Mouse (Mus musculus) ES-E14 (cell line): Measurements from ENCODE around the gene Tctn1. TPM values are rescaled to one million over a fixed set of nuclear protein-coding genes. Genes with fewer than 3 reads are reported as not detected.

Experiments used
- DNase-seq: peaks from one replicate; pipeline ENCODE4 v3.0.0-alpha.2; 2013; ENCODE audit warnings: low read depth, low spot score
- H3K27ac ChIP-seq: 2 replicates; pipeline ENCODE4 v1.5.1; 2012; ENCODE audit warnings: low read depth, mild to moderate bottlenecking, low read length, moderate library complexity, mixed read lengths; ENCODE audit not compliant: poor library complexity, insufficient read depth, severe bottlenecking
- H3K36me3 ChIP-seq: 2 replicates; pipeline ENCODE4 v1.6.1; 2012; ENCODE audit warnings: mild to moderate bottlenecking, low read length, moderate library complexity, mixed read lengths; ENCODE audit not compliant: control insufficient read depth, poor library complexity, insufficient read depth, severe bottlenecking
- H3K4me1 ChIP-seq, 2 experiments: fragments of 150-350 bp in 1 of 2; sonication (generic) in 1 of 2; 2 replicates each; pipeline ENCODE4 v1.6.1; 2012; ENCODE audit warnings: low read length in 2 of 2, mild to moderate bottlenecking in 1 of 2, mixed read lengths in 1 of 2; ENCODE audit not compliant: control insufficient read depth in 2 of 2, insufficient read depth in 2 of 2, poor library complexity in 1 of 2
- H3K4me3 ChIP-seq, 2 experiments: fragments of 150-350 bp in 1 of 2; sonication (generic) in 1 of 2; 2 replicates each; pipeline ENCODE4 v1.5.1; 2012; ENCODE audit warnings: low read length in 2 of 2, low read depth in 1 of 2, mild to moderate bottlenecking in 1 of 2, mixed read lengths in 1 of 2; ENCODE audit not compliant: insufficient read depth in 1 of 2, poor library complexity in 1 of 2, severe bottlenecking in 1 of 2
- H3K9ac ChIP-seq: 2 replicates; pipeline ENCODE4 v1.6.1; 2012; ENCODE audit warnings: low read depth, mild to moderate bottlenecking, low read length, mixed read lengths; ENCODE audit not compliant: poor library complexity, insufficient read depth, severe bottlenecking
- H3K9me3 ChIP-seq: fragments of 150-350 bp; sonication (generic); 2 replicates; pipeline ENCODE4 v1.6.1; 2012; ENCODE audit warnings: low read depth, mild to moderate bottlenecking, low read length; ENCODE audit not compliant: control insufficient read depth, insufficient read depth
- CHD2 ChIP-seq: IDR thresholded peaks from 2 replicates; pipeline ENCODE4 v1.6.1; 2014; ENCODE audit warnings: mild to moderate bottlenecking, low read depth, low read length, inconsistent platforms
- HCFC1 ChIP-seq: IDR thresholded peaks from 2 replicates; pipeline ENCODE4 v1.6.1; 2012; ENCODE audit warnings: low read length, inconsistent platforms, borderline replicate concordance; ENCODE audit not compliant: insufficient read depth
- MAFK ChIP-seq: IDR thresholded peaks from 2 replicates; pipeline ENCODE4 v1.6.1; 2014; ENCODE audit warnings: mild to moderate bottlenecking, low read depth, low read length, inconsistent platforms; ENCODE audit not compliant: insufficient read depth
- ZC3H11A ChIP-seq: IDR thresholded peaks from 2 replicates; pipeline ENCODE4 v1.6.1; 2012; ENCODE audit warnings: low read depth, mild to moderate bottlenecking, inconsistent platforms, low read length, borderline replicate concordance
- ZNF384 ChIP-seq: IDR thresholded peaks from 2 replicates; pipeline ENCODE4 v1.6.1; 2012; ENCODE audit warnings: low read depth, low read length, inconsistent platforms
- in situ Hi-C, 2 experiments: fragments of 600-800 bp; cut with MboI; formaldehyde crosslinking; loops; one replicate each; pipeline ENCODE4 v1.15.1; 2025; ENCODE audit warnings: low sequenced_read_pairs in 2 of 2, inconsistent platforms in 1 of 2; ENCODE audit not compliant: unreplicated experiment in 2 of 2
- total RNA-seq: library from RNA; depleted of rRNA; stranded (reverse); fragments of 300-350 nt; gene quantifications from 2 replicates; pipeline ENCODE4 v1.2.3, GENCODE M21; 2012

Gene Tctn1
- total RNA-seq, 1 experiment, result 15.4 TPM

DNA sequence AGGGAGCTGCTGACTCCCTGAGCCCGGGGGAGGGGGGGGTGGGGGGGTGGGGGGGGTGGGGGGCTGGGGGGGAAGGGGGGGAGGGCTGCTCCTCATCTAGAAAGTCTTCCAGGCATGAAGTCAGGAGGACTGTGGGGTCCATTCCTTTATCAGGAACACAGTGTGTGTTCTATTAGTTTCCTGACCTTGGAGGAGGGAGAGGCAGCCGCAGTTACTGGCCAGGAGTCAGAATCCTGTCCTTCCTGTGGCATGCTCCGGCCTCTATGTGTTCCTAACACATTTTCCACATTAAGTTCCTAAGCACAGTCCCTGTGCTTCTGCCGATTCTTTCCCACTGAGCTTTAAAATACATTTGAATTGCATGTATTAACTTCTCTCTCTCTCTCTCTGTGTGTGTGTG, 35.5 kb downstream of the Tctn1 start:
- TF ChIP-seq ZNF384, result no peak
- no peak for TF ChIP-seq HCFC1
- TF ChIP-seq MAFK, result no peak
- no peak for TF ChIP-seq ZC3H11A
- no peak for TF ChIP-seq CHD2
- Histone ChIP-seq H3K4me1 (peaks cover 0 to 13% of the 10 kb centered on the region in 2 experiments; a peak in 2 of 4 replicates), H3K9me3 (no peaks in the 10 kb centered on the region), H3K4me3 (no peak overlapping the region), H3K36me3 (peaks cover 10% of the 10 kb centered on the region; the same call in 1 of the 2 replicates), H3K27ac (no peak overlapping the region), H3K9ac (no peak overlapping the region)
- in situ Hi-C loops, result no loop called here
- DNase-seq, result no peak

DNA sequence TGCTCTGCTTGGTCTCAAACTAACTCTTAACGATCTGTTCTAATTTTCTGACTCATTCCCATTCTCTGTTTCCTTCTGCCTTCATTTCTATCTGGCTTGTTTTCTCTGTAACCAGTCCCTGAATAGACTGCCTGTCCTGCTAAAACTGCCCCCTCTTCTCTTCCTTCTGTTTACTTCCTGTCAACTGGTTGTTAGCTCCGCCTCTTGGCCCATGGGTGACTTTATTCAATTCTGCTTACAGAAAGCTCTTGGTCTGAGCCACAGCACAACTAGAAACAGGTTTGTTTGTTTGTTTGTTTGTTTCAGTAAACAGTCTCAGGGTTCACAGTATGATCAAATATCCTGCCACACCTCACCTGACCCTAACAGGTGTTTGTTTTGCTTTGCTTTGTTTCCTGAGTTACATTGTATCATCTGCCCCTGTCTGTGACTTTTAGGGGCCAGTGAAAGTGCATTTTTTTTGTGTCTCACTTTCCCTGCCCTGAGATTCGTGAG, 35.9 kb downstream of the Tctn1 start:
- TF ChIP-seq HCFC1, result no peak
- TF ChIP-seq MAFK, result no peak
- no peak for TF ChIP-seq ZNF384
- TF ChIP-seq ZC3H11A, result no peak
- TF ChIP-seq CHD2, result no peak
- peaks cover 10% of the 10 kb centered on the region; the same call in 1 of the 2 replicates for H3K36me3 ChIP-seq
- no peak overlapping the region for H3K27ac ChIP-seq
- H3K4me3 ChIP-seq, result no peak overlapping the region
- no peak overlapping the region for H3K9ac ChIP-seq
- in situ Hi-C loops, result no loop called here
- no peaks in the 10 kb centered on the region for H3K9me3 ChIP-seq
- DNase-seq, result no peak
- peaks cover 0 to 11% of the 10 kb centered on the region in 2 experiments; a peak in 2 of 4 replicates for H3K4me1 ChIP-seq

DNA sequence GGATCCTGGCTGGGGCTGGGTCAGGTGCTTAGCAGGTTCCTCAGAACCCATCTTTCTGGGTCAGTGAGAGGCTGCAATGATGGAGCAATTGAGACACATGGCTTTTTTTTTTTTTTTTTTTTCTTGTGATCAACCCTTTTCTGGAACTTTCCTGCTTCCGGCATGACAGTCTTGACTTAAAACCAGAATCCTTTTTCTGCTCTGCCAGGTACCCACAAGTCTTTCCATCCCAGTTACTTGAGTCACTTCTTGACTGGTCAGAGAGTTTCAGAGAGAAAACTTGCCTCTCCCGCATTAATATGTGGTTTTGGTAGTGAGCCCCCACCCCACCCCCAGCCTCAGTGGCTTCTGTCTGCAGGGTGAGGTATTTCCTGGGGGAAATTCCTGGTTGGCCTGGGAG, 40.0 kb downstream of the Tctn1 start:
- no peak for TF ChIP-seq ZNF384
- TF ChIP-seq HCFC1, result no peak
- TF ChIP-seq CHD2, result no peak
- Histone ChIP-seq H3K9me3 (no peaks in the 10 kb centered on the region), H3K36me3 (peaks cover 11% of the 10 kb centered on the region; the same call in 1 of the 2 replicates), H3K4me1 (peaks cover 0 to 28% of the 10 kb centered on the region in 2 experiments; a peak in 2 of 4 replicates), H3K4me3 (no peak overlapping the region), H3K27ac (no peak overlapping the region), H3K9ac (no peak overlapping the region)
- DNase-seq, result no peak
- in situ Hi-C loops, result no loop called here

DNA sequence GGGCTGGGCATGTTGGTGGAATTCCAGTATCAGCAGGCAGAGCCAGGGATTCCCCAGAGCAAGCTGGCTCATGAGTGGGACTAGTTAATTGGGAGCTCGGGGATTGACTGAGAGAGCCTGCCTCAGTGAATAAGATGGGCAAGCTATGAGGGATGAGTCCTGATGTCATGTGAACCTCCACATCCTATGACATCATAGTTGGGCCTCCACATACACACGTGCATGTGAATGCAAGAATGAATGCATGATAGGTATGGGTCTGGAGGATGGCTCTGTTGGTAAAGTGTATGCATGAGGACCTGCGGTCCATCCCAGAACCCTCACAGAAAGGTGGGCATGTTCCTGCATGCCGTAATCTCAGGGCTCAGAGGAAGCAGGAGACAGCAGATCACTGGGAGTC, 43.2 kb downstream of the Tctn1 start:
- Histone ChIP-seq H3K9ac (no peak overlapping the region), H3K4me1 (peaks cover 0 to 32% of the 10 kb centered on the region in 2 experiments; a peak in 3 of 4 replicates)

More for the DNA sequence above, 43.2 kb downstream of the Tctn1 start:
- H3K27ac ChIP-seq, result no peak overlapping the region
- no peak overlapping the region for H3K4me3 ChIP-seq
- no peak for TF ChIP-seq ZNF384
- TF ChIP-seq ZC3H11A, result no peak
- TF ChIP-seq MAFK, result no peak
- TF ChIP-seq CHD2, result no peak
- TF ChIP-seq HCFC1, result no peak
- no peaks in the 10 kb centered on the region for H3K9me3 ChIP-seq
- H3K36me3 ChIP-seq, result peaks cover 22% of the 10 kb centered on the region; the same call in 1 of the 2 replicates
- no peak for DNase-seq
- in situ Hi-C loops, result no loop called here
